10 mouse cellular contexts compared by ENCODE assay signal in genomic region chr10:36791771-36792170, GRCm38 (mm10).
DNase-seq lines count a peak whose midpoint lies in the region; ATAC-seq and TF ChIP-seq lines count a peak whose summit lies in the region.
"Had no signal": no experiment of that assay in that cellular context is flagged by ENCODE, and none has a peak within 500 bp of the region (broad histone marks: within the 10 kb centered on the region; RNA-seq: fewer than 3 reads in every experiment).

No protein-coding gene starts in this region.

- H3K9ac ChIP-seq in neural tube, embryonic 11.5 days (ENCODE audit: low read length): no peak overlapping the region
- H3K9ac ChIP-seq in hindbrain, embryonic 13.5 days: no peak overlapping the region
- H3K9ac ChIP-seq: liver, embryonic 13.5 days had no signal

- no peak overlapping the region for H3K4me3 ChIP-seq in gastrocnemius, adult 2 months
- no peak overlapping the region for H3K4me3 ChIP-seq in neural tube, embryonic 11.5 days (ENCODE audit: low read depth, low read length)
- H3K4me3 ChIP-seq in hindbrain, embryonic 13.5 days: no peak overlapping the region
- H3K4me3 ChIP-seq: liver, embryonic 13.5 days had no signal

- intact Hi-C loops in gastrocnemius, adult 2 months (cut with DNase I): loop anchor here (5.0 kb wide), 1 partner anchor 244 kb away; no protein-coding TSS in a partner anchor

- H3K4me2 ChIP-seq in neural tube, embryonic 11.5 days (ENCODE audit: low read depth): no peak overlapping the region
- no peak overlapping the region for H3K4me2 ChIP-seq in hindbrain, embryonic 13.5 days
- H3K4me2 ChIP-seq: liver, embryonic 13.5 days had no signal

- H3K9me3 ChIP-seq in neural tube, embryonic 11.5 days (ENCODE audit: control insufficient read depth, low read length): no peaks in the 10 kb centered on the region
- H3K9me3 ChIP-seq in hindbrain, embryonic 13.5 days: no peaks in the 10 kb centered on the region
- H3K9me3 ChIP-seq: liver, embryonic 13.5 days had no signal

- 50% methylated on average over 2 of the region's 2 CpGs for WGBS in neural tube, embryonic 11.5 days
- WGBS in hindbrain, embryonic 13.5 days: 42% methylated on average over 2 of the region's 2 CpGs

- no peaks in the 10 kb centered on the region for H3K36me3 ChIP-seq in neural tube, embryonic 11.5 days (ENCODE audit: control insufficient read depth, insufficient read depth, low read length)
- no peaks in the 10 kb centered on the region for H3K36me3 ChIP-seq in hindbrain, embryonic 13.5 days
- H3K36me3 ChIP-seq: liver, embryonic 13.5 days had no signal

- no peak overlapping the region for H3K27ac ChIP-seq in gastrocnemius, adult 2 months
- H3K27ac ChIP-seq in neural tube, embryonic 11.5 days (ENCODE audit: low read depth, low read length): no peak overlapping the region
- H3K27ac ChIP-seq in hindbrain, embryonic 13.5 days: no peak overlapping the region
- H3K27ac ChIP-seq: liver, embryonic 13.5 days had no signal

- peak; percentile 55 for TF ChIP-seq CTCF in gastrocnemius, adult 2 months (IDR thresholded peaks at IDR 0.05)

- ATAC-seq in neural tube, embryonic 11.5 days (ENCODE audit: insufficient read depth, low FRiP score, low TSS enrichment): peak; percentile 45; the same call in 1 of the 2 replicates
- 0 out of 2 replicates have a peak, but pooled peaks have one; percentile 54 for ATAC-seq in hindbrain, embryonic 13.5 days (ENCODE audit: low FRiP score)

- DNase-seq in gastrocnemius, adult 2 months: no peak
- no peak for DNase-seq in gastrocnemius, postnatal 4 days (ENCODE audit: low spot score in 2 of 2)
- DNase-seq in neural tube, embryonic 11.5 days (ENCODE audit: low spot score): no peak
- no peak for DNase-seq in neural tube, embryonic 10.5 days (ENCODE audit: extremely low spot score, low spot score)
- DNase-seq in yolk sac, embryonic 10.5 days (ENCODE audit: low spot score): peak; percentile 1
- no peak for DNase-seq in urinary bladder, postnatal 14 days (ENCODE audit: low spot score)
- DNase-seq in lung, postnatal 36 days: no peak
- DNase-seq: liver, embryonic 13.5 days; right cerebral cortex, postnatal 14 days had no signal

- no peaks in the 10 kb centered on the region for H3K27me3 ChIP-seq in neural tube, embryonic 11.5 days (ENCODE audit: control insufficient read depth, insufficient read depth, low read length)
- no peaks in the 10 kb centered on the region for H3K27me3 ChIP-seq in hindbrain, embryonic 13.5 days
- H3K27me3 ChIP-seq: liver, embryonic 13.5 days had no signal

- no peaks in the 10 kb centered on the region for H3K4me1 ChIP-seq in neural tube, embryonic 11.5 days (ENCODE audit: control insufficient read depth, insufficient read depth, low read length)
- no peaks in the 10 kb centered on the region for H3K4me1 ChIP-seq in hindbrain, embryonic 13.5 days (replicated peaks)
- H3K4me1 ChIP-seq: liver, embryonic 13.5 days had no signal
